Mouse (Mus musculus) frontal cortex, postnatal 36 days (tissue): ENCODE results near the gene Rapgef3.

Experiments used
- DNase-seq, 2 experiments: peaks; one replicate each; pipeline ENCODE4 v3.0.0; 2022; ENCODE audit warnings: low spot score in 2 of 2

Rapgef3 gene

GRCm38 (mm10) chr15:97721008-97721701, 46.6 kb downstream of the Rapgef3 start:
- no peak for DNase-seq

GRCm38 (mm10) chr15:97720026-97720675, 47.6 kb downstream of the Rapgef3 start:
- DNase-seq: no peak

- DNase-seq: no peak
These were observed 48.3 kb downstream of the Rapgef3 start for GRCm38 (mm10) chr15:97719494-97719893.

GRCm38 (mm10) chr15:97718535-97719155, 49.1 kb downstream of the Rapgef3 start:
- no peak for DNase-seq

- DNase-seq: peak in 1 of 2 experiments; percentile 49
These were observed 49.8 kb downstream of the Rapgef3 start for GRCm38 (mm10) chr15:97717861-97718534.

- no peak for DNase-seq
These were observed 51.0 kb downstream of the Rapgef3 start for GRCm38 (mm10) chr15:97716782-97717181.

- no peak for DNase-seq
These were observed 52.0 kb downstream of the Rapgef3 start for GRCm38 (mm10) chr15:97715734-97716133.

- DNase-seq: no peak
These were observed 52.7 kb downstream of the Rapgef3 start for GRCm38 (mm10) chr15:97715083-97715482.

GRCm38 (mm10) chr15:97712546-97712945, 55.2 kb downstream of the Rapgef3 start:
- no peak for DNase-seq

GRCm38 (mm10) chr15:97710906-97711305, 56.9 kb downstream of the Rapgef3 start:
- no peak for DNase-seq

- peak; percentile 87 for DNase-seq
These were observed 62.3 kb downstream of the Rapgef3 start, which contains the start of gene Rpap3 for GRCm38 (mm10) chr15:97705211-97706050. Rpap3 (minus strand) TSS chr15:97705825.

- DNase-seq: no peak
These were observed 71.2 kb downstream of the Rapgef3 start for GRCm38 (mm10) chr15:97696616-97697015.
